Mouse (Mus musculus) monocyte, adult 5-6 weeks (primary cell): ENCODE data around the gene Slc7a11. TPM values are rescaled to one million over a fixed set of nuclear protein-coding genes. Genes with fewer than 3 reads are reported as not detected.

Source experiments
- ATAC-seq: fragments of 153-309, 156-312 bp; replicated peaks from 2 replicates; pipeline ENCODE4 v1.8.0; 2017; ENCODE audit warnings: mild to moderate bottlenecking; ENCODE audit not compliant: low TSS enrichment, insufficient number of reproducible peaks, severe bottlenecking, poor library complexity, low FRiP score
- total RNA-seq: library from RNA; stranded (forward); fragments of 200-1000, 200-491, 200-594 nt; gene quantifications from 3 replicates; pipeline ENCODE4 v1.2.3, GENCODE M21; 2017

The Slc7a11 gene
- total RNA-seq, 1 experiment from 2014 or later: 6.0 TPM

- ATAC-seq: no peak
Measured at GRCm38 (mm10) chr3:50044160-50044559, 399.3 kb downstream of the Slc7a11 start.

GRCm38 (mm10) chr3:50041141-50041540 lies 402.3 kb downstream of the Slc7a11 start:
- ATAC-seq: no peak

- no peak for ATAC-seq
Measured at GRCm38 (mm10) chr3:50035875-50036528, 407.4 kb downstream of the Slc7a11 start.

DNA sequence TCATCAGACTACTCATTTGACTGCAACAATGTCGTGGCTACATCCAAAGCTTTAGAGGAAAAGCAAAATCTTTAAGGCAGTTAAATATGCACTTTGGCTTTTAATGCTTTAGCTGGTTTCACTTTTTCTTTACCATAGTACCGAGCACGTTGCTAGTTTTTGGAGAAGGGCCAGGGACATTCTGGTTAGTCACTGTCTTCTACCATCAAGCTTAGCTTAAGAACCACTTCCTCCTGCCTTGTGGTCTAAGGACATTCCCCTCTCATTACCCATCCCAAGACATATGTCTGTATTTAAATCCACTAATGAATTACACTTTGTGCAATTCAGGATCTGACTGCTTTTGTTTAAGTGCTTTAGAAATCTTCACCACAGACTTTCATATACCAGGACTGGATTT lies 410.1 kb downstream of the Slc7a11 start:
- ATAC-seq: no peak

- no peak for ATAC-seq
Measured at GRCm38 (mm10) chr3:50026039-50026438, 417.4 kb downstream of the Slc7a11 start.

DNA sequence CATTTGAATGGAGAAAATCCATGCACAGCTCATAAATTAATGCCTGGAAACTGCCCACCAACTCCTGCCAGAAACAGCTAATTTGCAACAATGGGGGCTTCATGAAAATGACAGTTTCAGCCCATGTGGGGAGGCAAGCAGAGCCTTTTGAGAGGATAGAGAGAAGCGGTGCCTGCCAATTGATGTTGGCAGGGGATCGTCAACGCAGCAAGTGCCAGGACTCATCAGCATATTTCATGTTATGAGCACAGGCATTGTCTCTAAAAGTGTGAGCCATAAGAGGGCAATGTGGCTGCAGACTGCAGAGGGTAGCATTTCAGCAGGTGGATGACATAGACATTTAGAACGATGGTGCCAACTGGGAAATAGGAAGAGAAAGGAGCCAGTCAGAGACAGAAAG lies 429.0 kb downstream of the Slc7a11 start:
- ATAC-seq: no peak

DNA sequence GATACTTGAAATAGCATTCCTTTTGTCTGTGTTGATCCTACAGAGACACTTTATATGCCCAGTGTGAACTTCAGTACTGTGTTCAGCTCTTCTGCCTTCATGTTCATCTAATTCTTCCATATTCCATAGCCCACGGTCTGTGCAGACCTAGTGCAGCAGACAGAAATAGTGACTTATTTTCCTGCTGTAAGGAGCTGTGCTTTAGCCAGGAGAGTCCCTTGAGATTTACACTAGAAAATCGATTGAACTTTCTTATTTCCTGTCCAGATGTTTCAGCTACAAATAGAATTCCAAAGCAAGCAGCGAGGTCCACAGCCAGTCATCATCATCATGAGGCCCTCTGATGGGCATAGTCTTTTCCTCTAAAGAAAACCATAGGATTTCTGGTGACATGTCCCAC lies 431.4 kb downstream of the Slc7a11 start:
- no peak for ATAC-seq

DNA sequence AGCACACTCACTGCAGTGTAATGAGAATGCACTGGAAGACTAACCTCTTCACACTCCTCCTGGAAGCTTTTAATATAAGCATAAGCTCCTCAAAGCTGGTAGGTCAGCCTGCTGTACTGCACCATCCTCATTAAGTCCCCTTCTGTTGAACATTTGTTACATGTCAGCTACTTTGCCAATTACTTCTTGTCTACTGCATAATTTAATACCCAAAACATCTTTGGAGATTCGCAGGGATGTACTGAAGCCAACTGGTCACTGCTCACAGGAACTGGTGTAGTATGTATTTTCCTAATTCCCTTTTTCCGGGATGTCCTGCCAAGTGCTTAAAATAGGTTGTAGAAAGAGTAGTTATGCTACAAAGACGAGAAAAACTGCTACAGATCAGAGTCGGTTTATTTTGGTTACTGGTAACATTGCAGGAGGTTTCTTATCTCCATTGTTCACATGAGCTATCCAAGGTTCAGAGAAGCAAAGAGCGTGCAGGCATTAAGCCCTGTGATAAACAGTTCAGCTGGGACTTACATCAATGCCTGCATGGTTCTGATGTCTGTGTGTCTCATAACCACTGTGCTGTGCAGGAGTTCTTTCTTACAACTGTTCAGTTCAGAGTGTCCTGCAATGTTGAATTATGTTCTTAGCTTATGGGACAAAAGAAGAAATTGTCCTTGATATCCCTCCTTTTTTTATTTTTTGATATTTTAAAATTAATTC lies 439.3 kb downstream of the Slc7a11 start:
- no peak for ATAC-seq

GRCm38 (mm10) chr3:50002067-50002466 lies 441.3 kb downstream of the Slc7a11 start:
- no peak for ATAC-seq

- ATAC-seq: no peak
Measured at GRCm38 (mm10) chr3:50001635-50002034, 441.8 kb downstream of the Slc7a11 start.

- ATAC-seq: no peak
Measured at GRCm38 (mm10) chr3:49992891-49993290, 450.5 kb downstream of the Slc7a11 start.

DNA sequence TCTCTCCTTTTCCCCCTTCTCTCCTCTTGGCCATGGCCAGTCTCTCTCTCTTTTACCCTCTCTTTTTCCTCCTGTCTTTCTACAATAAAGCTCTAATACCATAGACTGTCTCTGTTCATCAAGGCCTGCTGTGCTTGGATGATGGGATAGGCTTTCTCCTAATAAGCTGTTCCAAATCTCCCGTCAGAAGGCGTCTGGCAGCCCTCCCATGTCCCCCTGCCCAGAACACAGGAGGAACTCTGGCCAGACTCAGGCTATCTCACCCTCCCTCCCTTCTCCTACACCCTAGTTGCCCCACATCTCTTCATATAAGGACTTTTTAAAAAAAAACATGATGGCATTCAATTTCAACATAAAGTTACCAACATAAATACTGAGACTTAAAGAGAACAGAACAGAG lies 456.2 kb downstream of the Slc7a11 start:
- no peak for ATAC-seq

DNA sequence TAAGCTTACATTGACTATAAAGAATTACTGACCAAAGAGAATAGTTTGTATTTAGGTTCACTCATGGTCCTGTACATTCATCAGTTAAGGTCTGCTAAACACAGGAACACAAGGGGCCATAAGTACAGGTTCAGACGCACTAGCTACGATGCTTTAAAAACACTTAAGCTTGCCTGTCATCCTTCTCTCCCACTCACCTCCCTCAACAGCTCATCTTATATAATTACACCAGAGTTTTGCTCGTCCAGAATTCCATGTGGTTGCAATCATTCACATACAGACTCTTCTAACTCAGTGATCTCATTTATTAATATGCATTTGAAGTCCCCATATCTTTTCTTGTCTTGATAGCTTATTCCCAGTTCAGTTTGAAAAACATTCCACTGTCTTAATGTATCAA lies 458.6 kb downstream of the Slc7a11 start:
- no peak for ATAC-seq

DNA sequence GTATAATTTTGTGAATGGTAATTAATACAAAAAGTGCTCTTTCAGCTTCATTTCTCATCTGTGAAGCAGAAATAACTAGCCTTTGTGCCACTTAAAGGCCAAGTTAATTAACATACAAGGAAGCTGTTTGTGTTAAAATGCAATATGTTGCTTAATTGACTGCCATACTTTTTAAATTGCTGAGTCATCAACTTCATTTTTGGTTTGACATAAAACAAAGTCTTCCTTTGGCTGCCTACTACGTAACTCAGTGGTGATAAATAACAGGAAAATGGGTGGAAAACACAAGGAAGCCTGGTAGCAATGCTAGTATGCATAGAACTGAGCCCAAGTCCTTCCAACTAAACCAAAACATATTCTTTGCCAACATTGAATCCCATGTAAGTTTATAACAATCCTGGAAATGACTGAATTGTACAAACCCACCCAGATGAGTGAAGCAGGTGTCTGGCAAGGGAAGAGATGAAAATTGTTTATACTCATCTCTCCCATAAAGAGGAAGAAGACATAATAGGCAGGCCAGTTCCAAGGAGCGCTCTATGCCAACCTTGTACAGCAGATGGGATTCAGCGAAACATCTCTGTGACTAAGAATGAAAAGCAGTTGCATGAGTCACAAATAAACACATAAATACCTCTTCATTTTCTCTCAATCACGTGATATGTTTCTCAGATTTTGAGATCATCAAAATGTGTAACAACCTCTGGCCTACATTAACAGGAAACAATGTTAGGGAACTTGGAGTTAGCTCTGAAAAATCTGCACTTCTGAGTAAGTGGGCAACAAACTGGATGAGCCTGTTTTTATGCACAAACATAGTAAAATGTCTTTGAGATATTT lies 459.8 kb downstream of the Slc7a11 start:
- no peak for ATAC-seq

DNA sequence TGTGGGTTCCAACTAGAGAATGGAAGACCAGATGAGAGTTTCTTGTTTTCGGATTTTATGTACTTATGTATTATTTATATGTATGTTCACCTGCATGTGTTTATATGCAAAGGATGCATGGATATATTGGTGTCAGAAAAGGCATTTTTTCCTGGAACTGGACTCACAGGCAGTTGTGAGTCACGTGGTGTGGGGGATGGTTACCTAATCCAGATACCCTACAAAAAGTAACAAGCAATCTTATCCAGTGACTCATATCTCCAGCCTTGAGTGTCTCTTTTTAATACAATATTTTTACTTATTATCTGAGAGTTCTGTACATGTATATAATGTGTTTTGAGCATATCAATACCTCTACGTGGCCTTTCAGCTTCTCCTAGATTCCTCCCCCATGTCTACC lies 469.4 kb downstream of the Slc7a11 start:
- no peak for ATAC-seq

DNA sequence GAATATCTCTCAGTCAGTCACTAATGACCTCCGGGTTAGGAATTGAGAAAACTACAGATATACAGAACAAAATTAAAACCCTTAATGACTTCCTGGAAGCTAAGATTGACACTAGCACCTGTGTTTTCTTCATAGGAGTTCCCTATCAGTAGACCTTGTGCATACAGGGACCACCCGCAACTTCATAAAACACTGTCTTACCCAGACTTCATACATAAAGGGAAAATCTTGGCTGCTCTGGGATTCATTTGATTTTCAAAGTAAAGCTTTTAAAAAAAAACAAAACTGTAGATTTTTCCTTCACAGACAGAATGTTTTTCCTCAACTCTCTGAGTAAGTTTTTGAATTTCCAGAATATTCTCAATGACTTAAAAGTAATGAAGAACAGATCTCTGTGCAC lies 477.8 kb downstream of the Slc7a11 start:
- no peak for ATAC-seq

DNA sequence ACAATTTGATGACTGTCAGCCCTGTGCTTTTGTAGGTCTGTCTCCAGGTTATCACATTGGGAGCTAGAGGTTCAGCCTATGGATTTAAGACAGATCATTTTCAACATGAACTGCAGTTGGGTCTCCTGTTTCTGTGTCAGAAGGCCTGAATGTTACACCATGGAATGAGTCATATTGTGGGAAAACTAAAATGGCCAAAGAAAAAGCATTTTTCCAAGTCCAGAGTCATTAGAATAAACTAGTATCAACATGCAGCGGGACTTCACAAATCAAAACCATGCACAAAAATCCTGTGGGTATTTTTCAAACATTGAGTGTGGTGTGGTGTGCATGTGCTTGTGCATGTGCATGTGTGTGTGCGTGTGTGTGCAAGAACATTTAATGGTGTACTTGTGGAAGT lies 482.8 kb downstream of the Slc7a11 start:
- no peak for ATAC-seq

- ATAC-seq: no peak
Measured at GRCm38 (mm10) chr3:49946845-49947244, 496.6 kb downstream of the Slc7a11 start.

DNA sequence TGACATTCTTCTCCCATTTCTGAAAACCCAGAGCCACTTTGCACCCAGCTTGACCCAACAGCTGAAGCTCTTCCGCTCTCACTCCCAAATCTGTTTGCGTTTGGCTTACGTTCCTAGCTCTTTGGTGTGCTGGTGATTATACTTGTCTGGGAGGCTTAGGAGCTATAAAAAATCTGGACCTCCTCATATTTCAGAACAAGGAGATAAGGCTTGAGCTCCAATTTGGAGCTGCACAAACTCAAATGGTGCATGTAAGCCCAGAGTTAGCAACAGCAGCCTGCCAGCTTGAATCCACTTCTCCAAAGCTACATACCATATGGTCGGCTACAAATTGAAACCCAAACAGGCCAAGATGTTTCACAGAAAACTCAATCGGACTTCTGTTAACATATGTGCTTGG lies 498.6 kb downstream of the Slc7a11 start:
- ATAC-seq: no peak

- no peak for ATAC-seq
Measured at GRCm38 (mm10) chr3:49937611-49938010, 505.8 kb downstream of the Slc7a11 start.
